43 mouse cellular contexts compared by ENCODE assay signal in genomic region chr11:62747227-62747626, GRCm38 (mm10). TPM values are rescaled to one million over a fixed set of nuclear protein-coding genes. Genes with fewer than 3 reads are reported as not detected.
"Had no signal": no experiment of that assay in that cellular context is flagged by ENCODE, and none has a peak within 500 bp of the region (broad histone marks: within the 10 kb centered on the region; RNA-seq: fewer than 3 reads in every experiment).

No protein-coding gene starts in this region.

- DNase-seq: gastrocnemius, postnatal 10 days; gastrocnemius, postnatal 25 days; heart, adult 18-20 months; heart, postnatal 14 days; heart, postnatal 36 days; kidney, adult 11 months; kidney, adult 2 months; kidney, adult 9 months; kidney, postnatal 14 days; kidney, postnatal 36 days; layer of hippocampus, adult 9-11 months; layer of hippocampus, postnatal 36 days; left cerebral cortex, postnatal 4 days had no signal

- H3K9ac ChIP-seq: heart, embryonic 13.5 days; heart, embryonic 15.5 days; kidney, embryonic 15.5 days; limb, embryonic 13.5 days; limb, embryonic 15.5 days; liver, embryonic 12.5 days; liver, embryonic 14.5 days had no signal

- H3K4me1 ChIP-seq: heart, embryonic 10.5 days had no signal

- H3K36me3 ChIP-seq: heart, embryonic 10.5 days; heart, embryonic 13.5 days; heart, embryonic 15.5 days; hindbrain, embryonic 13.5 days; hindbrain, embryonic 15.5 days; kidney, embryonic 15.5 days; limb, embryonic 13.5 days; limb, embryonic 15.5 days; liver, embryonic 12.5 days had no signal

- H3K4me3 ChIP-seq: liver, embryonic 12.5 days had no signal

- H3K9me3 ChIP-seq: heart, embryonic 10.5 days; heart, embryonic 13.5 days; heart, embryonic 15.5 days; hindbrain, embryonic 13.5 days; hindbrain, embryonic 15.5 days; kidney, embryonic 15.5 days; limb, embryonic 13.5 days; limb, embryonic 15.5 days; liver, embryonic 12.5 days had no signal

- H3K27ac ChIP-seq: heart, embryonic 10.5 days; heart, embryonic 13.5 days; heart, embryonic 15.5 days; hindbrain, embryonic 13.5 days; kidney, embryonic 15.5 days; kidney, postnatal 0 days; limb, embryonic 13.5 days; limb, embryonic 15.5 days; liver, embryonic 12.5 days; liver, embryonic 14.5 days had no signal

- ATAC-seq: liver, embryonic 12.5 days had no signal

RNA-seq across cellular contexts. Expression of gene Gm10428, which starts 5.7 kb away (rescaled TPM):
- total RNA-seq: gastrocnemius, adult 18-20 months; gastrocnemius, postnatal 10 days; gastrocnemius, postnatal 25 days; heart, adult 18-20 months; heart, adult 8-10 months; heart, postnatal 14 days; heart, postnatal 36 days; hematopoietic stem cell, adult 5-6 weeks; hindbrain, postnatal 0 days; layer of hippocampus, adult 18-20 months; layer of hippocampus, adult 8-10 months; layer of hippocampus, postnatal 14 days; layer of hippocampus, postnatal 36 days; left cerebral cortex, adult 18-20 months; left cerebral cortex, adult 8-10 months; left cerebral cortex, postnatal 10 days; left cerebral cortex, postnatal 25 days; left cerebral cortex, postnatal 4 days; liver, adult 2 months had no signal
- polyA plus RNA-seq: frontal cortex, adult 2 months; gonadal fat pad, adult 2 months; heart, embryonic 10.5 days; heart, embryonic 13.5 days; heart, embryonic 15.5 days; heart, postnatal 0 days; hindbrain, embryonic 11.5 days; hindbrain, embryonic 13.5 days; hindbrain, embryonic 15.5 days; hindbrain, postnatal 0 days; intestine, embryonic 14.5 days; intestine, embryonic 16.5 days; kidney, adult 2 months; kidney, embryonic 15.5 days; large intestine, adult 2 months; limb, embryonic 13.5 days; limb, embryonic 15.5 days; liver, adult 2 months; liver, embryonic 12.5 days; liver, embryonic 14.5 days had no signal

RNA-seq across cellular contexts. Expression of gene Zfp286, which starts 42.0 kb away (rescaled TPM):
- polyA plus RNA-seq: liver, adult 2 months had no signal
